Mouse (Mus musculus) liver, embryonic 14.5 days (tissue): Measurements from ENCODE around the gene Ddb1.

Experiments
- CTCF ChIP-seq: IDR thresholded peaks from 2 replicates; pipeline ENCODE4 v1.5.1; 2016; ENCODE audit warnings: antibody characterized with exemption, low read depth, control low read depth
- EP300 ChIP-seq: IDR thresholded peaks from 2 replicates; pipeline ENCODE4 v1.6.1; 2016; ENCODE audit warnings: antibody characterized with exemption, low read depth

GRCm38 (mm10) chr19:10602247-10602769 lies 2.8 kb upstream of the Ddb1 start:
- TF ChIP-seq EP300 (no peak), CTCF (no peak)
